Mouse (Mus musculus) urinary bladder, adult 2 months (tissue): ENCODE measurements at regions not wholly inside any gene's neighbourhood (a gene's known extent, or its start where the extent isn't known, plus 50 kb on each side); places are given as distances from the start of the nearest gene placed in this dataset.

Experiments used
- DNase-seq: peaks from one replicate; pipeline ENCODE4 v3.0.0; 2022; ENCODE audit warnings: low spot score

DNA sequence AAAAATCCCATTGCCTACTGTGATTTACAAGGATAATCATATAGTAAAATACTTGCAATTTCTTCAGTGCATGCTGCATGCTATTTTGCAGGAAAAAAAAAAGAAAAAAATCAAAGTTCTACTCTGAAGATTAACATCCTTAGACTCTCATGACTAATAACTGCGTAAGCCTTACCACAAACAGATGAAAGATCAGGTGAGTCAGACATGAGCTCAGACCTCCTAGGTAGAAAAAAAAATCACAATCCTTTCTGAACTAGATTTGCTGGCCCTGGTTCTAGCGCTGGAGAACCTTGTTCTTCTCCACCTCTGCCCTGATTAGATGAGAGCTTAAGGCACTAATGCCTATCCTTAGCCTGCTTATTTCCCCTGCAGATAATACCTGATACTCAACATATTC, 96.1 kb upstream of the Snap25 start:
- no peak for DNase-seq

DNA sequence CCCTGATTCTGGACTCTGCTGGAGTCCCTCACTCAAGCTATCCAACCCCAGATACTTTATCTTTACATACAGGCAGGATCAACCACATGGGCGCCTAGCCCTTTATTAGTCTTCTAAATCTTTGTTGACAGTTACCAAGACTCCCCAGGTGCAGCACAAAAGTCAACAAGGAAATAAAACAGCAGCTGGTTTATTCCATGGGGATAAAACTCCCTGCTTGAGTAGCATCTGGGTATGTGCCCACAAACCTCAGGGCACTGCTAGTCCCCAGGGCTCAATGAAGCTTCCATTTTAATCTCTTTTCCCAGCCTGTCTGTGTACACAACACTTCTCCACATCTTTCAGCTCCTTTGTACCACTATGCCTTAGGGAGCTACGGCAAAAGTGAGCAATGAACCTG, 95.1 kb upstream of the Snap25 start:
- no peak for DNase-seq

GRCm38 (mm10) chr2:136620309-136620708, 92.9 kb upstream of the Snap25 start:
- DNase-seq, result no peak

- no peak for DNase-seq
These were observed 92.3 kb upstream of the Snap25 start for GRCm38 (mm10) chr2:136620969-136621368.

GRCm38 (mm10) chr2:136623808-136624489, 89.3 kb upstream of the Snap25 start:
- DNase-seq, result no peak

DNA sequence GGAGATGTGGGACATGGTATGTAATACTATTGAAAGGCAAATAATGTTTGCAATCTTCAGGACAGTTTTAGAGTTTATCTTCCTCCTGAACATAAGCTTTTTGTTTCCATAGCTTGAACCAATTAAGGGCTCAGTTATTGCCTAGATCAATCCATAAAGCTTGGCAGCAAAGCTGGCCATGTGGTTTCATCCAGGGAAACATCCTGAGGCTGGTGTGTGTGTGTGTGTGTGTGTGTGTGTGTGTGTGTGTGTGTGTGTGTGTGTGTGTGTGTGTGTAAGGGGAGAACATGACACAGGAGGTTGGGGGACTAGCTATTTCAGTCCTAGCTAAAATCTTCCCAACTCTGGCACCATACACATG, 88.8 kb upstream of the Snap25 start:
- no peak for DNase-seq

GRCm38 (mm10) chr2:136646917-136647316, 66.3 kb upstream of the Snap25 start:
- no peak for DNase-seq

GRCm38 (mm10) chr2:136648606-136649005, 64.6 kb upstream of the Snap25 start:
- peak; percentile 46 for DNase-seq

DNA sequence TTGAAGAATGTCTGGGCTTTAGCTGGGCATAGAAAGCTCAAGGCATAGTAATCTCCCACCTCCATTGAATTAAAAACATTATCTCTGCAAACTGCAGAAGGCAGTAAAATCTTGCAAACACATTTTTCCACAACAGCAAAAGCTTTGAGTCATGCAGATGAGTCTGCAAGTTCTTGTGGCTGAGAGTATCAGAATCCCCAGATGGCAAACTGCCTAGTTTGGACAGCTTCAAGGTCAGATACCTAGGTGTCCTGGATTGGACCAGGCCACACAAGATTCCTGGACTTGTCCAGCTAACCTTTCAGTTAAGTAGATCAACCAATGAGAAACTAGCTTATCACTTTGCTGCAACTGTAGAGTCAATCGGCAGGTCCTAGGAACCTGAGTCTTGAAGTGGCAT, 62.5 kb upstream of the Snap25 start:
- no peak for DNase-seq

DNA sequence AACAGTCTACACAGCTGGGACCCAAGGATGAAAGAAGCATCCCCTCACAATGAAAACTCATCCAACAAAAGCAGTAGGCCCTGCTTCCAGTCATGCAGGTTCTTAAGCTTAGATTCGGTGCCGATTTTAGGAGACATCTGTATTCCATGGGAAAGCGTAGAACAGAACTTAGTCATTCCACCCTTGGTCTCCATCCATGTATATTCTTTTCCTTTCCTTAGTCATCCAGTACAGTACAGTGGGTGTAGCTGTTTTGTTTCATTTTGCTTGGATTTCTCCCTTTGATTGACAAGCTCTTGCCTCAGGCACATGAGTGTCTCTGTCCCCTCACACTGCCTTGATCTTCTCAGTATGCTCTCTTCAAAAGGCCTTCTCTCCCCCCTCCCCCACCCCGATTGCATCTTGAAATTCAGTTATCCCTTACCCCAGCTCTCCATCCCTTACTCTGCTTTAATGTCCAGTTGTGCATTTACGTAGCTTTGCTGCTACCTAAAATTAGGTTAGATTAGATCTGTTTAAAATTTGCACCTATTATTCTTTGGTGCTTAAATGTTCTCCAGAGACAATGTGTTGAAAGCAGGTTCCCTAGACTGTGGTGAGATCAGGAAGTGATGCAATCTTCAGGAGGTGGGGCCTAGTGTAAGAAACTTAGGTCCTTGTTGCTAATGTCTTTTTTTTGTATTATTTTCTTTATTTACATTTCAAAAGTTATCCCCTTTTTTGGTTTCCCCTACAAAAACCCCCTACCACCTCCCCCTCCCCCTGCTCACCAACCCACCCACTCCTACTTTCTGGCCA, 60.8 kb upstream of the Snap25 start:
- no peak for DNase-seq
